Mouse (Mus musculus) intestine, embryonic 14.5 days (tissue): ENCODE measurements around the gene Znrf2. TPM values are rescaled to one million over a fixed set of nuclear protein-coding genes. Genes with fewer than 3 reads are reported as not detected.

Experiments used
- ATAC-seq: fragments of 200-750 bp; cut with Nextera tagmentation; replicated peaks from 2 replicates; pipeline ENCODE4 v1.8.0; 2017; ENCODE audit warnings: low read depth, moderate number of reproducible peaks, moderate TSS enrichment, moderate library complexity; ENCODE audit not compliant: low FRiP score, low TSS enrichment
- DNase-seq: peaks from one replicate; pipeline ENCODE4 v3.0.0-alpha.2; 2018; ENCODE audit warnings: low spot score
- H3K27ac ChIP-seq: fragments of 300-500 bp; sonication (generic); 2 replicates; pipeline ENCODE4 v1.5.1; 2014; ENCODE audit warnings: low read depth, mild to moderate bottlenecking, control low read depth
- H3K27me3 ChIP-seq: fragments of 300-500 bp; sonication (generic); replicated peaks from 2 replicates; pipeline ENCODE4 v1.6.1; 2014; ENCODE audit warnings: low read length, control low read depth; ENCODE audit not compliant: control insufficient read depth, insufficient read depth
- H3K36me3 ChIP-seq: fragments of 300-500 bp; sonication (generic); 2 replicates; pipeline ENCODE4 v1.6.1; 2014; ENCODE audit warnings: low read length, control low read depth; ENCODE audit not compliant: control insufficient read depth, insufficient read depth
- H3K4me1 ChIP-seq: fragments of 300-500 bp; sonication (generic); replicated peaks from 2 replicates; pipeline ENCODE4 v1.6.1; 2014; ENCODE audit warnings: low read length, control low read depth, mixed read lengths; ENCODE audit not compliant: control insufficient read depth, insufficient read depth
- H3K4me2 ChIP-seq: fragments of 300-500 bp; sonication (generic); 2 replicates; pipeline ENCODE4 v1.6.1; 2014; ENCODE audit warnings: low read length
- H3K4me3 ChIP-seq: fragments of 300-500 bp; sonication (generic); 2 replicates; pipeline ENCODE4 v1.5.1; 2014; ENCODE audit warnings: low read depth, low read length, control low read depth, mixed read lengths
- H3K9ac ChIP-seq: fragments of 300-500 bp; sonication (generic); 2 replicates; pipeline ENCODE4 v1.6.1; 2014; ENCODE audit warnings: mild to moderate bottlenecking, low read length
- H3K9me3 ChIP-seq: fragments of 300-500 bp; sonication (generic); 2 replicates; pipeline ENCODE4 v1.6.1; 2016; ENCODE audit warnings: low read length, control low read depth; ENCODE audit not compliant: control insufficient read depth
- WGBS: fragments of 180-500 bp; shearing (Covaris S2); extraction: QIAGEN DNeasy Blood & Tissue Kit; methylation state at CpG from one replicate; pipeline ENCODE4 v1.1.7; 2014; 5-methylcytosine and 5-hydroxymethylcytosine counted together
- polyA plus RNA-seq: library from polyadenylated mRNA; unstranded; fragments of >200 nt; fragmentation: Nextera tagmentation; extraction: Ambion mirVana; gene quantifications from 2 replicates; pipeline ENCODE4 v1.2.1, GENCODE M21; 2014

Znrf2 gene
- polyA plus RNA-seq, 1 experiment from 2014 or later: 6.3 TPM

GRCm38 (mm10) chr6:54934313-54934712 is 117.6 kb downstream of the Znrf2 start:
- DNase-seq (no peak), ATAC-seq (no peak)
- WGBS: 92% methylated on average over 8 of the region's 8 CpGs
- no peak overlapping the region for H3K9ac ChIP-seq
- H3K27ac ChIP-seq: no peak overlapping the region
- no peak overlapping the region for H3K4me3 ChIP-seq
- no peaks in the 10 kb centered on the region for H3K27me3 ChIP-seq
- H3K4me2 ChIP-seq: no peak overlapping the region
- no peaks in the 10 kb centered on the region for H3K9me3 ChIP-seq
- no peaks in the 10 kb centered on the region for H3K36me3 ChIP-seq
- H3K4me1 ChIP-seq: no peaks in the 10 kb centered on the region

- Histone ChIP-seq H3K9me3 (no peaks in the 10 kb centered on the region), H3K36me3 (no peaks in the 10 kb centered on the region), H3K9ac (no peak overlapping the region), H3K4me1 (no peaks in the 10 kb centered on the region), H3K4me2 (no peak overlapping the region), H3K27me3 (no peaks in the 10 kb centered on the region), H3K27ac (no peak overlapping the region), H3K4me3 (no peak overlapping the region)
- DNase-seq (no peak), ATAC-seq (no peak)
- 74% methylated on average over 5 of the region's 5 CpGs for WGBS
Measured at GRCm38 (mm10) chr6:54934930-54935329, 118.2 kb downstream of the Znrf2 start.

- H3K27ac ChIP-seq: no peak overlapping the region
- no peaks in the 10 kb centered on the region for H3K27me3 ChIP-seq
- H3K4me3 ChIP-seq: no peak overlapping the region
- ATAC-seq (no peak), DNase-seq (no peak)
- H3K9me3 ChIP-seq: no peaks in the 10 kb centered on the region
- H3K4me1 ChIP-seq: no peaks in the 10 kb centered on the region; the same call in 1 of the 2 replicates
- no peak overlapping the region for H3K9ac ChIP-seq
- no peaks in the 10 kb centered on the region for H3K36me3 ChIP-seq
- no peak overlapping the region for H3K4me2 ChIP-seq
- WGBS: 86% methylated on average over 2 of the region's 2 CpGs
Measured at GRCm38 (mm10) chr6:54936496-54936895, 119.8 kb downstream of the Znrf2 start.

GRCm38 (mm10) chr6:54939631-54940030 is 122.9 kb downstream of the Znrf2 start:
- no peak overlapping the region for H3K4me2 ChIP-seq
- no peak overlapping the region for H3K9ac ChIP-seq
- DNase-seq (no peak), ATAC-seq (no peak)
- no peaks in the 10 kb centered on the region for H3K9me3 ChIP-seq
- no peak overlapping the region for H3K4me3 ChIP-seq
- WGBS: 67% methylated on average over 4 of the region's 4 CpGs
- H3K4me1 ChIP-seq: no peaks in the 10 kb centered on the region; the same call in 1 of the 2 replicates
- H3K36me3 ChIP-seq: no peaks in the 10 kb centered on the region
- peaks cover 16% of the 10 kb centered on the region; the same call in 1 of the 2 replicates for H3K27me3 ChIP-seq
- no peak overlapping the region for H3K27ac ChIP-seq

GRCm38 (mm10) chr6:54940126-54940525 is 123.4 kb downstream of the Znrf2 start:
- no peak overlapping the region for H3K27ac ChIP-seq
- H3K4me3 ChIP-seq: no peak overlapping the region
- 77% methylated on average over 7 of the region's 7 CpGs for WGBS
- no peak overlapping the region for H3K9ac ChIP-seq
- H3K27me3 ChIP-seq: peaks cover 18% of the 10 kb centered on the region; the same call in 1 of the 2 replicates
- H3K36me3 ChIP-seq: no peaks in the 10 kb centered on the region
- H3K4me1 ChIP-seq: no peaks in the 10 kb centered on the region; the same call in 1 of the 2 replicates
- no peaks in the 10 kb centered on the region for H3K9me3 ChIP-seq
- no peak overlapping the region for H3K4me2 ChIP-seq
- DNase-seq (no peak), ATAC-seq (no peak)

- Histone ChIP-seq H3K27ac (no peak overlapping the region), H3K9ac (no peak overlapping the region), H3K4me3 (no peak overlapping the region), H3K27me3 (peaks cover 18% of the 10 kb centered on the region; the same call in 1 of the 2 replicates), H3K36me3 (no peaks in the 10 kb centered on the region), H3K4me2 (no peak overlapping the region), H3K4me1 (no peaks in the 10 kb centered on the region; the same call in 1 of the 2 replicates), H3K9me3 (no peaks in the 10 kb centered on the region)
- no peak for ATAC-seq
- DNase-seq: no peak
- 90% methylated on average over 6 of the region's 6 CpGs for WGBS
Measured at GRCm38 (mm10) chr6:54941149-54941548, 124.4 kb downstream of the Znrf2 start.

Other genes starting within 250 kb of the Znrf2 start
- gene Plekha8, start 221.8 kb upstream of the Znrf2 start, polyA plus RNA-seq: 10.8 and 12.2 TPM in 2 replicates
- 24.6 and 26.2 TPM in 2 replicates for gene Fkbp14, start 219.6 kb upstream of the Znrf2 start, polyA plus RNA-seq
- gene Mturn, start 135.3 kb upstream of the Znrf2 start, polyA plus RNA-seq: 9.9 and 10.4 TPM in 2 replicates
- gene Nod1, start 155.7 kb downstream of the Znrf2 start, polyA plus RNA-seq: 5.6 and 6.7 TPM in 2 replicates
- 9.9 and 12.7 TPM in 2 replicates for gene Ggct, start 176.0 kb downstream of the Znrf2 start, polyA plus RNA-seq
- gene Gars, start 221.1 kb downstream of the Znrf2 start, polyA plus RNA-seq: 168 and 173 TPM in 2 replicates